Mouse (Mus musculus) heart, embryonic 10.5 days (tissue): ENCODE results near the gene Gatb. TPM values are rescaled to one million over a fixed set of nuclear protein-coding genes. Genes with fewer than 3 reads are reported as not detected.

ENCODE experiments used
- DNase-seq: peaks from one replicate; pipeline ENCODE4 v3.0.0-alpha.2; 2017; ENCODE audit warnings: low spot score
- H3K27ac ChIP-seq: fragments of 300-500 bp; sonication (generic); 2 replicates; pipeline ENCODE4 v1.5.1; 2016; ENCODE audit warnings: mild to moderate bottlenecking
- H3K27me3 ChIP-seq: fragments of 300-500 bp; sonication (generic); 2 replicates; pipeline ENCODE4 v1.6.1; 2016; ENCODE audit warnings: mild to moderate bottlenecking; ENCODE audit not compliant: poor library complexity, insufficient read depth, severe bottlenecking
- H3K36me3 ChIP-seq: fragments of 300-500 bp; sonication (generic); 2 replicates; pipeline ENCODE4 v1.6.1; 2016; ENCODE audit warnings: mild to moderate bottlenecking, moderate library complexity
- H3K4me1 ChIP-seq: fragments of 300-500 bp; sonication (generic); 2 replicates; pipeline ENCODE4 v1.6.1; 2016; ENCODE audit warnings: mild to moderate bottlenecking
- H3K4me3 ChIP-seq: fragments of 300-500 bp; sonication (generic); 2 replicates; pipeline ENCODE4 v1.5.1; 2016; ENCODE audit warnings: mild to moderate bottlenecking, moderate library complexity
- H3K9me3 ChIP-seq: fragments of 300-500 bp; sonication (generic); 2 replicates; pipeline ENCODE4 v1.6.1; 2016; ENCODE audit warnings: mild to moderate bottlenecking, moderate library complexity
- WGBS: fragments of 180-500 bp; shearing (Covaris S2); methylation state at CpG from one replicate; pipeline ENCODE4 v1.1.7; 2016; 5-methylcytosine and 5-hydroxymethylcytosine counted together
- polyA plus RNA-seq: library from polyadenylated mRNA; unstranded; fragments of >200 nt; fragmentation: Nextera tagmentation; extraction: Ambion mirVana; gene quantifications from 2 replicates; pipeline ENCODE4 v1.2.1, GENCODE M21; 2016

The Gatb gene
- polyA plus RNA-seq, 1 experiment from 2014 or later: 32.3 TPM

DNA sequence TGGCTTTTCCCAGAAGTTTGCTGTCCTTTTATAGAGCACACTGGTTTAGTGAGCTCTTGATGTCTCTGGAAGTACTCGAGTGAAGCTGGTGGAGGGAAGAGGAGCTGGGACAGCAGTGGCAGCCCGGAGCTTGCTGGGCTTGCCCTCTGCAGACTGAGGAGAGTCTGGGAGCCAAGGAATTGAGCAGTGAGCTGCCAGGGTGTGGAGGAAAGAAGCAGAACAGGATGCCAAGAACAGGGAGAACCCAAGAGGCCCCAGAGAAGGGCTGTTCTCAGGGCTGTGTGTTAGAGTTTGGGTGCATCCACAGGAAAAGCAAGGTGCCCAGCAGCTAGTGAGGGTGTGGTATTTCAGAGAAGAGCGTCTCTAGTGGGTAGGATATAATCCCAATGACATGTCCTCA lies 67.8 kb downstream of the Gatb start:
- no peak for DNase-seq
- H3K27me3 ChIP-seq: no peaks in the 10 kb centered on the region
- H3K4me1 ChIP-seq: peaks cover 28% of the 10 kb centered on the region
- 0 out of 2 replicates have a peak, but pooled peaks cover 2% of the 10 kb centered on the region for H3K36me3 ChIP-seq
- H3K27ac ChIP-seq: 0 out of 2 replicates have a peak overlapping the region, but pooled peaks have one; percentile 49
- WGBS: 75% methylated on average over 3 of the region's 3 CpGs
- H3K9me3 ChIP-seq: no peaks in the 10 kb centered on the region
- no peak overlapping the region for H3K4me3 ChIP-seq

DNA sequence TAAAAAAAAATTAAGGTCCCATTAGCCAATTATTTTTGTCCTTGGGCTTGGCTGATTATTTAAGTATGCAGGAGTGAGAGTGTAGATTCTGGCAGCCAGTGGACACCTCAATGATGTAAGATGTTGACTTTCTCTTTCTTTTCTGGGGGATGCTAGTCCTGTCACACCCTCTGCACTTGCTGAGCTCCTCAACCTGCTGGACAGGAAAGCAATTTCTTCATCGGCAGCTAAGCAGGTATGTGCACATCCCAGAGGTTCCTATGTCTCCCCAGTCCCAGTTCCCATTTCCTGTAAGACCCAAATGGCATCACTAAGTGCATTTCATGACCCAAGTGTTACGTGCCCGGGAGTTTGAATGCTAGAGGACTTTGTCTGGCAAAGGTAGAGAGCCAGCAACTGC lies 70.9 kb downstream of the Gatb start:
- no peaks in the 10 kb centered on the region for H3K27me3 ChIP-seq
- no peak overlapping the region for H3K4me3 ChIP-seq
- DNase-seq: no peak
- H3K36me3 ChIP-seq: peaks cover 7% of the 10 kb centered on the region; the same call in 1 of the 2 replicates
- H3K4me1 ChIP-seq: peaks cover 20% of the 10 kb centered on the region
- WGBS: 82% methylated on average over 3 of the region's 3 CpGs
- H3K27ac ChIP-seq: no peak overlapping the region
- no peaks in the 10 kb centered on the region for H3K9me3 ChIP-seq

DNA sequence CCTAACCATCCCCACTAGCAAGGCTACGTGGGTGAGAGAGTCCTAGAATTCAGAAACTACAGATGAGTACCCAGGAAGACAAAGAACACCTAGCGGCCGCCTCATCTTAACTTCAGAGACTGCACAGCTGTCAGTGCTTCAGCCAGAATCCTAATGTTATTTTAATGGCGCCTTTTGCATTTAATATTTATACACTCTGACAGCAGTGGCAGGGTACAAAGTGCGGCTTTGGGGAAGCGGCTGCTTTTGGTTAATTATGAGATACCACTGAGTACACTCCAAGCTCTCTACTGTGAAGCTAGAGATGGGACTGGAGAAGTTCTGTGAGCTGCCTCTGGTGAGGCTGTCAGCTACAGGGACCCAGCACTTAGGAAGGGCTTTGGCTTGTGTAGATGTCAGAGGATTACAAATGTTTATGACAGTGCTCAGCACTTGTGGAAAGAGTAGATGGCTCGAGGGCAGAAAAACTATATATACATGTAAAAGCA lies 71.6 kb downstream of the Gatb start:
- no peak for DNase-seq
- H3K27ac ChIP-seq: peak overlapping the region; percentile 64; the same call in 1 of the 2 replicates
- H3K9me3 ChIP-seq: no peaks in the 10 kb centered on the region
- H3K4me1 ChIP-seq: peaks cover 20% of the 10 kb centered on the region
- WGBS: 85% methylated on average over 7 of the region's 7 CpGs
- peaks cover 9% of the 10 kb centered on the region; the same call in 1 of the 2 replicates for H3K36me3 ChIP-seq
- H3K4me3 ChIP-seq: no peak overlapping the region
- H3K27me3 ChIP-seq: no peaks in the 10 kb centered on the region

GRCm38 (mm10) chr3:85649176-85649575 lies 75.3 kb downstream of the Gatb start:
- WGBS: 84% methylated on average over 4 of the region's 4 CpGs
- H3K4me1 ChIP-seq: peaks cover 44% of the 10 kb centered on the region
- peaks cover 17% of the 10 kb centered on the region; the same call in 1 of the 2 replicates for H3K36me3 ChIP-seq
- H3K27me3 ChIP-seq: no peaks in the 10 kb centered on the region
- DNase-seq: no peak
- H3K27ac ChIP-seq: no peak overlapping the region
- no peaks in the 10 kb centered on the region for H3K9me3 ChIP-seq
- H3K4me3 ChIP-seq: no peak overlapping the region

DNA sequence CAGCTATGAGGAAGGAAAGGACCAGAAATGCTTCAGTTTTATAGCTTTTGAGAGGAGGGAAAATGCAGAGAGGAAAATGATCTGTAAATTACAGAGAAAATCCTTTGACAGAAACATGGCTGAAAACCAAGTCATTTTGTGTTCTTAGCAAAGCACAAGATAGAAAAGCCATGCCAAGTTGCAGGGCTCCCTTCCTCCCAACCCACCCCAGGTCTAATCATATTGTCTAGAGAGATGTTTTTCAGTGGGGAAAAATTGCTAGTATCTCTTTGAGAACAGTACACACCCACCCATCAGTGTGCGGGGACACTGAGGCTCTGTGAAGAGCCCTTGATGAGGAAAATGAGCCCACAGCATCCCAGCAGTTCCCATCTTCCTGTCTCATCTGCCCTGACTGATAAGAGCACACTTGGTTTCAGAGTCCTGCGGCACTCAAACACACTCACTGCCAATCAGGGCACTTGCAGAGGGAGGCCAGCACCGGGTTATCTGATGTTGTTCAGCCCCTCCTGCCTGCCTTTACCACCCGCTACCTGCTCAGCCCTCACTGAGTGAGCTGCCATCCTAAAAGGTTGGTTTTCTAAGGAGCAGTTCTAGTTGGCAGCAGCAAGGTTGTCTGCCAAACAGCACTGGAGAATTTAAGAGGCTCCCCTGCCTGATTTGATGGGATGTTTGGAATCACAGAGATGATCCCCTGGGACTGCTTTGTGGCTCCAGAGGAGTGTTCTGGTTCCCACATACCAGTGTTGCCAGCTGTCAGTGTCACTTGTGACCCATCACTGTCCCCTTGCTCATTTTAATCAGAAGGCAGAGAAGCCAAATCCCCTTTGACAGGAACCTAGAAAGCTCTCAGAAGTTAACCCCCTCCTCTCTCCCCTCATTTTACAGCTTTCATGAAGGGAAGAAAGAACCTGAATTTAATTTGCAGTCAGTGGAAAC lies 79.1 kb downstream of the Gatb start:
- WGBS: 22% methylated on average over 4 of the region's 4 CpGs
- peaks cover 25% of the 10 kb centered on the region; the same call in 1 of the 2 replicates for H3K36me3 ChIP-seq
- H3K9me3 ChIP-seq: no peaks in the 10 kb centered on the region
- no peak overlapping the region for H3K4me3 ChIP-seq
- peak overlapping the region; percentile 54 for H3K27ac ChIP-seq
- no peak for DNase-seq
- no peaks in the 10 kb centered on the region for H3K27me3 ChIP-seq
- H3K4me1 ChIP-seq: peaks cover 30% of the 10 kb centered on the region

DNA sequence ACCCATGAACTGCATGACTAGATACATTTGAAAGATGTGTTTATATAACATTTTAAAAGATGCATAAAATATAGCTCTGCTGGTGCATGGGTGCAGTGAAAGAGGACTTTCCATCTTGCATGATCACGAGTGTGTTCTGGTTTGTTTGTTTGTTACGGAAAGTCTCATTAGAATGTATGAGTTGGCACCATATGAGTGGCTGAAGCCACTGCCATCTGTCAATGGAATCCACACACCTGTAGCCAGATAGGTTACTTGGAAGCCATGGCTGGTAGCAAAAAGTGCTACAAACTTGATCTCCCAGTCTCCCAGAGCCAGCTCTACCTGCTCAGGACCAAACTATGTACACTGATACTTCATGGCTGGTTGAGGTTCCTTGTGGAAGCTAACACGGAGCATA lies 81.6 kb downstream of the Gatb start:
- no peak for DNase-seq
- Histone ChIP-seq H3K36me3 (peaks cover 16% of the 10 kb centered on the region; the same call in 1 of the 2 replicates), H3K27me3 (no peaks in the 10 kb centered on the region), H3K4me1 (peaks cover 36% of the 10 kb centered on the region), H3K9me3 (no peaks in the 10 kb centered on the region), H3K27ac (no peak overlapping the region), H3K4me3 (no peak overlapping the region)
- WGBS: 92% methylated on average over 3 of the region's 3 CpGs

- Histone ChIP-seq H3K4me1 (peaks cover 30% of the 10 kb centered on the region), H3K27me3 (no peaks in the 10 kb centered on the region; the same call in 1 of the 2 replicates), H3K9me3 (no peaks in the 10 kb centered on the region), H3K36me3 (peaks cover 6% of the 10 kb centered on the region; the same call in 1 of the 2 replicates), H3K27ac (no peak overlapping the region), H3K4me3 (no peak overlapping the region)
- WGBS: 82% methylated on average over 7 of the region's 7 CpGs
- DNase-seq: no peak
These were observed 85.8 kb downstream of the Gatb start for GRCm38 (mm10) chr3:85659681-85660080.

DNA sequence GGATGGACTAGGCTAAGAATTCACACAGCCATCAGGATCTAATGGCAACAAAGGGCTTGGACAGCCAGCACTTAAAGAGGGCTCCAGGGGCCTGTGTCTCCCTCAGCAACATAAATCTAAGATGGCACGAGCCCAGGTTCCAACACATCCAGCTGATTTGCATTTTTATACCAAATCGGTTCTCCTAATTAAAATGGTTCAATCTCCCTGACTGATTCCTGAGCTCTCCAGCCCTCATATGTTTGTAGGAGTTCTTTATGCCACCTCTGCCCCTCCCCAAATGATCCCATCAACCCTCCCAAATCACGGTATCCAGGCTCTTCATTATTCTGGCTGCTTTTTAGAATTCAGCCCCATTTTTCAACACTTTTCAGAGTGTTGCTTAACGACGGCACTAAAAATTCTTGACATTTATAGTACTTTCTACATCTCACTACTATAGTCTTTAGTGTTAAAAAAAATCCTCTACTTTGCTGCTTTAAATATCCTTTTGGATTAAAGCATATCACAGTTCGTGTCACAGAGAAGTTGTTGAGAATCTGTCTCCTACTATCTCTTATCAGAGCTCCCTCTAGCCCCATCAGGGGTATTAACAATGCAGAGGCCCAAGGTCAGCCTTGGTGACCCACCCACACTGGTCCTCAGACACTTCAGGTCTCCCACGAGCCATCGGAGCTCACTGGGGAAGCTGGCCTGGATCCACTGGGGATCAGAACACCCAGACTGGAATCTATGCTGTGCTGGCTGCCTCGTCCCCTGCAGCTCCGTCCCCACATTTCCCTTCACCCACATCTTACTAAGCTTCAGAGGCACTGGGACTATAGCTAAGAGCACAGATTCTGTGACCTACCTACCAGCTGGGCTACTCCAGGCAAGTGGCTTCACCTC lies 88.3 kb downstream of the Gatb start:
- DNase-seq: no peak
- Histone ChIP-seq H3K27ac (no peak overlapping the region), H3K4me1 (peaks cover 49% of the 10 kb centered on the region), H3K27me3 (no peaks in the 10 kb centered on the region; the same call in 1 of the 2 replicates), H3K4me3 (no peak overlapping the region), H3K36me3 (no peaks in the 10 kb centered on the region), H3K9me3 (no peaks in the 10 kb centered on the region)
- WGBS: 66% methylated on average over 10 of the region's 10 CpGs

GRCm38 (mm10) chr3:85663826-85664225 lies 89.9 kb downstream of the Gatb start:
- DNase-seq: no peak
- 77% methylated on average over 5 of the region's 5 CpGs for WGBS

GRCm38 (mm10) chr3:85664591-85665171 lies 90.8 kb downstream of the Gatb start:
- Histone ChIP-seq H3K9me3 (no peaks in the 10 kb centered on the region), H3K27ac (peak overlapping the region; percentile 32; the same call in 1 of the 2 replicates), H3K27me3 (no peaks in the 10 kb centered on the region; the same call in 1 of the 2 replicates), H3K4me1 (peaks cover 42% of the 10 kb centered on the region), H3K36me3 (no peaks in the 10 kb centered on the region), H3K4me3 (no peak overlapping the region)
- DNase-seq: no peak
- 74% methylated on average over 10 of the region's 10 CpGs for WGBS

More at GRCm38 (mm10) chr3:85663826-85664225, 89.9 kb downstream of the Gatb start:
- Histone ChIP-seq H3K27me3 (no peaks in the 10 kb centered on the region; the same call in 1 of the 2 replicates), H3K27ac (0 out of 2 replicates have a peak overlapping the region, but pooled peaks have one; percentile 36), H3K9me3 (no peaks in the 10 kb centered on the region), H3K36me3 (no peaks in the 10 kb centered on the region), H3K4me3 (no peak overlapping the region), H3K4me1 (peaks cover 49% of the 10 kb centered on the region)

GRCm38 (mm10) chr3:85666166-85666565 lies 92.2 kb downstream of the Gatb start:
- Histone ChIP-seq H3K27me3 (no peaks in the 10 kb centered on the region; the same call in 1 of the 2 replicates), H3K4me3 (no peak overlapping the region), H3K4me1 (peaks cover 44% of the 10 kb centered on the region), H3K27ac (no peak overlapping the region), H3K36me3 (no peaks in the 10 kb centered on the region), H3K9me3 (no peaks in the 10 kb centered on the region)
- DNase-seq: no peak
- WGBS: 65% methylated on average over 3 of the region's 3 CpGs

GRCm38 (mm10) chr3:85666736-85667135 lies 92.8 kb downstream of the Gatb start:
- 55% methylated on average over 12 of the region's 12 CpGs for WGBS
- H3K36me3 ChIP-seq: no peaks in the 10 kb centered on the region
- no peak for DNase-seq
- peaks cover 46% of the 10 kb centered on the region for H3K4me1 ChIP-seq
- H3K9me3 ChIP-seq: no peaks in the 10 kb centered on the region
- H3K27ac ChIP-seq: peak overlapping the region; percentile 42; the same call in 1 of the 2 replicates
- H3K27me3 ChIP-seq: no peaks in the 10 kb centered on the region; the same call in 1 of the 2 replicates
- no peak overlapping the region for H3K4me3 ChIP-seq
